9 mouse cellular contexts compared by ENCODE assay signal in genomic region chr13:75944044-75944820, GRCm38 (mm10). TPM values are rescaled to one million over a fixed set of nuclear protein-coding genes. Genes with fewer than 3 reads are reported as not detected.
DNase-seq lines count a peak whose midpoint lies in the region; ATAC-seq and TF ChIP-seq lines count a peak whose summit lies in the region.
"Had no signal": no experiment of that assay in that cellular context is flagged by ENCODE, and none has a peak within 500 bp of the region (broad histone marks: within the 10 kb centered on the region; RNA-seq: fewer than 3 reads in every experiment).

No protein-coding gene starts in this region.

- peaks cover 32% of the 10 kb centered on the region for H3K4me1 ChIP-seq in erythroblast, embryonic 14.5 days (ENCODE audit: control insufficient read depth)
- no peaks in the 10 kb centered on the region for H3K4me1 ChIP-seq in ES-Bruce4 (ENCODE audit: control insufficient read depth, insufficient read depth, low read length)
- peaks cover 3% of the 10 kb centered on the region for H3K4me1 ChIP-seq in liver, embryonic 16.5 days (ENCODE audit: control insufficient read depth, low read depth, low read length)

- no peak overlapping the region for H3K27ac ChIP-seq in ES-Bruce4 (ENCODE audit: insufficient read depth, low read length)
- peak overlapping the region; percentile 70 for H3K27ac ChIP-seq in liver, embryonic 16.5 days (ENCODE audit: low read length)

- H3K4me2 ChIP-seq in liver, embryonic 16.5 days (ENCODE audit: low read depth, low read length), result peak overlapping the region; percentile 79

- 7% methylated on average over 7 of the region's 7 CpGs for WGBS in liver, embryonic 16.5 days (ENCODE audit: insufficient replicate concordance)

- H3K9me3 ChIP-seq in erythroblast, embryonic 14.5 days (ENCODE audit: control insufficient read depth, low read length), result no peaks in the 10 kb centered on the region
- no peaks in the 10 kb centered on the region for H3K9me3 ChIP-seq in ES-Bruce4 (replicated peaks; ENCODE audit: control insufficient read depth, insufficient read depth, low read length, poor library complexity, severe bottlenecking)
- H3K9me3 ChIP-seq in liver, embryonic 16.5 days (replicated peaks; ENCODE audit: control insufficient read depth, low read length), result no peaks in the 10 kb centered on the region

- no peak for TF ChIP-seq POLR2A in ES-Bruce4 (IDR thresholded peaks at IDR 0.05; ENCODE audit: insufficient read depth, low read length)

- H3K9ac ChIP-seq in ES-Bruce4 (ENCODE audit: low read depth, poor library complexity, severe bottlenecking), result peak overlapping the region; percentile 87
- peak overlapping the region; percentile 67 for H3K9ac ChIP-seq in liver, embryonic 16.5 days (ENCODE audit: low read depth, low read length)

- H3K4me3 ChIP-seq in erythroblast, embryonic 14.5 days (replicated peaks), result peak overlapping the region; percentile 93
- H3K4me3 ChIP-seq in ES-Bruce4 (ENCODE audit: low read depth, low read length), result peak overlapping the region; percentile 48
- H3K4me3 ChIP-seq in liver, embryonic 16.5 days (ENCODE audit: low read depth, low read length), result peak overlapping the region; percentile 70

- ATAC-seq in erythroblast, adult 5-6 weeks (replicated peaks; ENCODE audit: low FRiP score, poor library complexity, severe bottlenecking), result no peak
- no peak for ATAC-seq in liver, embryonic 16.5 days (ENCODE audit: low read depth)

- TF ChIP-seq EP300 in ES-Bruce4 (IDR thresholded peaks at IDR 0.05; ENCODE audit: insufficient read depth, low read depth, low read length), result no peak

- no peaks in the 10 kb centered on the region for H3K36me3 ChIP-seq in erythroblast, embryonic 14.5 days (ENCODE audit: control insufficient read depth)
- no peaks in the 10 kb centered on the region for H3K36me3 ChIP-seq in ES-Bruce4 (ENCODE audit: control insufficient read depth, insufficient read depth, low read length, poor library complexity, severe bottlenecking)
- H3K36me3 ChIP-seq in liver, embryonic 16.5 days (ENCODE audit: control insufficient read depth, insufficient read depth), result no peaks in the 10 kb centered on the region

- peak; percentile 7 for DNase-seq in forelimb bud, embryonic 11.5 days (ENCODE audit: low read depth, low spot score)
- no peak for DNase-seq in adrenal gland, postnatal 14 days
- DNase-seq in cerebellum, adult 8-10 months, result no peak
- DNase-seq in layer of hippocampus, postnatal 25 days (ENCODE audit: extremely low spot score in 1 of 2, low spot score in 1 of 2), result no peak

- TF ChIP-seq CTCF in ES-Bruce4 (IDR thresholded peaks at IDR 0.05; ENCODE audit: low read depth, low read length), result no peak

- H3K27me3 ChIP-seq in erythroblast, embryonic 14.5 days (ENCODE audit: control insufficient read depth), result peaks cover 12% of the 10 kb centered on the region
- H3K27me3 ChIP-seq in ES-Bruce4 (ENCODE audit: control insufficient read depth, insufficient read depth, low read length, poor library complexity, severe bottlenecking), result no peaks in the 10 kb centered on the region; the same call in 1 of the 2 replicates
- H3K27me3 ChIP-seq in liver, embryonic 16.5 days (ENCODE audit: control insufficient read depth, insufficient read depth, low read depth, low read length), result peaks cover 12% of the 10 kb centered on the region

RNA-seq across cellular contexts. Expression of gene Rhobtb3, which starts 0.5 kb away (rescaled TPM):
- 0.03 and 0.04 TPM in 2 replicates for polyA plus RNA-seq in erythroblast, embryonic 14.5 days (2012)
- 0.63 and 0.96 TPM in 2 replicates for total RNA-seq in erythroblast, adult 5-6 weeks (2015; ENCODE audit: low replicate concordance)
- total RNA-seq in erythroblast, adult 5-6 weeks (2017; ENCODE audit: low replicate concordance), result 0.28 and 1.4 TPM in 2 replicates
- 32.9 and 33.7 TPM in 2 replicates for polyA plus RNA-seq in ES-Bruce4 (2011; ENCODE audit: insufficient read depth, insufficient read length, low read depth, missing spikeins)
- 3.6 and 4.0 TPM in 2 replicates for polyA plus RNA-seq in liver, embryonic 16.5 days (2015; fragmentation: Nextera tagmentation; extraction: Ambion mirVana)
- total RNA-seq in adrenal gland, postnatal 14 days (2021), result 10.6 and 11.7 TPM in 2 replicates
- total RNA-seq in layer of hippocampus, postnatal 25 days (2021), result 10 to 100 TPM; 16.2 to 17.5 TPM

RNA-seq across cellular contexts. Expression of gene Spata9, which starts 22.7 kb away (rescaled TPM):
- polyA plus RNA-seq in erythroblast, embryonic 14.5 days (2012), result not detected in 2 replicates
- not detected in 2 replicates for total RNA-seq in erythroblast, adult 5-6 weeks (2015; ENCODE audit: low replicate concordance)
- total RNA-seq in erythroblast, adult 5-6 weeks (2017; ENCODE audit: low replicate concordance), result not detected in 2 replicates
- not detected in 2 replicates for polyA plus RNA-seq in ES-Bruce4 (2011; ENCODE audit: insufficient read depth, insufficient read length, low read depth, missing spikeins)
- 0.47 and 0.49 TPM in 2 replicates for polyA plus RNA-seq in liver, embryonic 16.5 days (2015; fragmentation: Nextera tagmentation; extraction: Ambion mirVana)
- total RNA-seq in adrenal gland, postnatal 14 days (2021), result not detected in 2 replicates
- not detected for total RNA-seq in layer of hippocampus, postnatal 25 days (2021)
- total RNA-seq: gastrocnemius, postnatal 36 days had no signal
